Mouse (Mus musculus): ENCODE data around the gene Kng1. TPM values are rescaled to one million over a fixed set of nuclear protein-coding genes. Genes with fewer than 3 reads are reported as not detected.
"Not testable (repeated sequence)": the region's sequence is repeated elsewhere in the genome, so short reads cannot be mapped to it uniquely, and the experiment has no call there.

Kng1 gene
- polyA plus RNA-seq (2015; fragmentation: Nextera tagmentation; extraction: Ambion mirVana): 0.16 TPM in 1 of 2 replicates, not detected in the other

GRCm38 (mm10) chr16:23057668-23058447 lies at the start of gene Kng1:
Gene Kng1 (plus strand): TSS chr16:23057865.
- H3K36me3 ChIP-seq; H3K4me2 ChIP-seq (replicated peaks); H3K27me3 ChIP-seq; H3K27ac ChIP-seq; H3K4me3 ChIP-seq (replicated peaks); H3K9me3 ChIP-seq; ATAC-seq; H3K9ac ChIP-seq (replicated peaks); H3K4me1 ChIP-seq (replicated peaks): not testable (repeated sequence)
- 91% methylated on average over 1 of the region's 1 CpGs for WGBS

GRCm38 (mm10) chr16:23013786-23014185 lies 43.9 kb upstream of the Kng1 start:
- H3K9me3 ChIP-seq; ATAC-seq; H3K4me1 ChIP-seq (replicated peaks); H3K36me3 ChIP-seq; H3K9ac ChIP-seq (replicated peaks); H3K4me3 ChIP-seq (replicated peaks); H3K27ac ChIP-seq; H3K27me3 ChIP-seq; H3K4me2 ChIP-seq (replicated peaks): not testable (repeated sequence)
- WGBS: 91% methylated on average over 2 of the region's 2 CpGs

DNA sequence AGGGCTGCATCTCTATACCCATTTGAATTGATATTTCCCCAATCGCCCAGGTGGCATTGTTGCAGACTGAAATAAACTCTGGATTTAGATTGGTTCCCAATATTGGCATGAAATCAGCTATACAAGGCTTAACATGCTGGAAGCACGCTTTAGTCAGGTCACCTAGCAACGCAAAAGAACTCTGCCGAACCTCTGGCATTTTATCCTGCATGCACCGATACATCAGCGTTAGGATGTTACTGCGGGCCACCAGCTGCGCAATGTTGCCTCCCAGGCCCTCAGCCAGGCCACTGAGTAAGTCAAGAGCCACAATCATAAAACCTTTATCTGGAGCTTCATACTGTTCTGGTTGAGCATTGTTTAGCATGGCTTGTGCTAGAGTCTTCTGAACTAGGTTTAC lies 43.0 kb upstream of the Kng1 start:
- not testable (repeated sequence) for ATAC-seq; H3K4me3 ChIP-seq (replicated peaks); H3K9ac ChIP-seq (replicated peaks); H3K27ac ChIP-seq; H3K4me1 ChIP-seq (replicated peaks); H3K4me2 ChIP-seq (replicated peaks); H3K9me3 ChIP-seq; H3K36me3 ChIP-seq; H3K27me3 ChIP-seq
- WGBS: 56% methylated on average over 8 of the region's 8 CpGs

DNA sequence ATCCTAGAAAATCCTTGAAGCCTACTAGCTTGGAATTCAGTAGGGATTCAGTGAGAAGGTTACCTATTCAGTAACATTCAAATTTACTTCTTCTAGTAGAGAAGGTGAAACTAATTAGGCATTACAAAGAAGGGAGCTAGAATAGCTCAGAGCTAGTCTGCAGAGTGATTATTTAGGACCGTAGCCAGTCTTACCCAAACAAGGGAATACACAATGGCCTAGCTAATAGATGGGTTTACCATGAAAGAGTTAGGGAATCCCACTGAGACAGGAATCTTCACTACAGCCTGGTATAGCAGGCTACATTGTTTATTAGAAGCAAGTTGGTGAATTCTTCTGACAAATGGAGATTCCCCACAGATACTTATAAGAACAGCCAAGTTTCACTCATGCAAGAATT lies 37.1 kb upstream of the Kng1 start:
- H3K4me1 ChIP-seq (replicated peaks); H3K9ac ChIP-seq (replicated peaks); ATAC-seq; H3K4me2 ChIP-seq (replicated peaks); H3K9me3 ChIP-seq; H3K4me3 ChIP-seq (replicated peaks); H3K36me3 ChIP-seq; H3K27me3 ChIP-seq; H3K27ac ChIP-seq: not testable (repeated sequence)
- WGBS: 6% methylated on average over 1 of the region's 1 CpGs

- ATAC-seq: no peak
- H3K4me2 ChIP-seq (replicated peaks): no peak overlapping the region
- 36% methylated on average over 6 of the region's 6 CpGs for WGBS
- H3K27me3 ChIP-seq: no peaks in the 10 kb centered on the region
- H3K4me1 ChIP-seq (replicated peaks): peaks cover 9% of the 10 kb centered on the region
- no peak overlapping the region for H3K27ac ChIP-seq
- no peaks in the 10 kb centered on the region for H3K9me3 ChIP-seq
- no peaks in the 10 kb centered on the region for H3K36me3 ChIP-seq
- no peak overlapping the region for H3K4me3 ChIP-seq (replicated peaks)
- no peak overlapping the region for H3K9ac ChIP-seq (replicated peaks)
These were observed 32.6 kb upstream of the Kng1 start for GRCm38 (mm10) chr16:23025111-23025510.

- no peaks in the 10 kb centered on the region for H3K36me3 ChIP-seq
- no peaks in the 10 kb centered on the region for H3K27me3 ChIP-seq
- no peak overlapping the region for H3K27ac ChIP-seq
- no peak overlapping the region for H3K4me2 ChIP-seq (replicated peaks)
- H3K4me1 ChIP-seq (replicated peaks): no peaks in the 10 kb centered on the region
- H3K4me3 ChIP-seq (replicated peaks): no peak overlapping the region
- no peak for ATAC-seq
- no peaks in the 10 kb centered on the region for H3K9me3 ChIP-seq
- no peak overlapping the region for H3K9ac ChIP-seq (replicated peaks)
These were observed 31.1 kb upstream of the Kng1 start for GRCm38 (mm10) chr16:23026582-23026981.

- not testable (repeated sequence) for H3K9me3 ChIP-seq; H3K9ac ChIP-seq (replicated peaks); H3K36me3 ChIP-seq; H3K4me2 ChIP-seq (replicated peaks); H3K4me1 ChIP-seq (replicated peaks); H3K27ac ChIP-seq; ATAC-seq; H3K27me3 ChIP-seq; H3K4me3 ChIP-seq (replicated peaks)
- WGBS: 63% methylated on average over 3 of the region's 3 CpGs
These were observed 30.3 kb upstream of the Kng1 start for GRCm38 (mm10) chr16:23027341-23027740.

GRCm38 (mm10) chr16:23028966-23029600 lies 28.6 kb upstream of the Kng1 start, which contains the start of gene Kng2:
Gene Kng2 (minus strand): TSS chr16:23029482.
- 94% methylated on average over 3 of the region's 3 CpGs for WGBS
- H3K36me3 ChIP-seq; H3K27me3 ChIP-seq; H3K4me2 ChIP-seq (replicated peaks); H3K9me3 ChIP-seq; H3K4me3 ChIP-seq (replicated peaks); H3K4me1 ChIP-seq (replicated peaks); H3K9ac ChIP-seq (replicated peaks); H3K27ac ChIP-seq; ATAC-seq: not testable (repeated sequence)

GRCm38 (mm10) chr16:23030673-23031435 lies 26.8 kb upstream of the Kng1 start:
- ATAC-seq: no peak
- no peaks in the 10 kb centered on the region for H3K4me1 ChIP-seq (replicated peaks)
- H3K27me3 ChIP-seq: no peaks in the 10 kb centered on the region
- H3K9me3 ChIP-seq: no peaks in the 10 kb centered on the region
- H3K4me3 ChIP-seq (replicated peaks): no peak overlapping the region
- no peaks in the 10 kb centered on the region for H3K36me3 ChIP-seq
- 91% methylated on average over 5 of the region's 5 CpGs for WGBS
- H3K27ac ChIP-seq: no peak overlapping the region
- H3K4me2 ChIP-seq (replicated peaks): no peak overlapping the region
- H3K9ac ChIP-seq (replicated peaks): no peak overlapping the region

- no peak overlapping the region for H3K4me2 ChIP-seq (replicated peaks)
- H3K27ac ChIP-seq: no peak overlapping the region
- no peaks in the 10 kb centered on the region for H3K27me3 ChIP-seq
- no peaks in the 10 kb centered on the region for H3K9me3 ChIP-seq
- no peaks in the 10 kb centered on the region for H3K4me1 ChIP-seq (replicated peaks)
- H3K4me3 ChIP-seq (replicated peaks): no peak overlapping the region
- H3K36me3 ChIP-seq: no peaks in the 10 kb centered on the region
- WGBS: 93% methylated on average over 4 of the region's 4 CpGs
- no peak for ATAC-seq
- H3K9ac ChIP-seq (replicated peaks): no peak overlapping the region
These were observed 24.0 kb upstream of the Kng1 start for GRCm38 (mm10) chr16:23033673-23034072.

DNA sequence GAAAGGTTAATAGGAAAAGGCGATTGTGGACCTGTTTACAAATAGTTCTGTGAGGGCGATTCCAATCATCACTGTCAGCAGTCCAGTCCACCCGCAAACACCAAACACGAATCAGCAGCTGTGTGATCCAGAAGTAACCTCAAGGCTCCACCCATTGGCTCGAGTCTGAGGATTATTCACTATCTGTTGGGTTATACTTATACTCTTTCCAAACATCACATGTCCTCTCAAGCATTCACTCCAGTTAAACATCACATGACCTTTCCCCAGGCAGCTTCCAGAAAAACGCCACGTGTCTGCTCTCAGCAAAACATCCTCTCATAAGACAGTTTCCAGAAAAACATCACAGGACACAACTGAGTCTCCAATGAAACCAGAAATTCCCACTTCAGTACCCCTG lies 19.9 kb upstream of the Kng1 start:
- no peaks in the 10 kb centered on the region for H3K4me1 ChIP-seq (replicated peaks)
- no peak for ATAC-seq
- 87% methylated on average over 7 of the region's 7 CpGs for WGBS
- no peaks in the 10 kb centered on the region for H3K36me3 ChIP-seq
- H3K9ac ChIP-seq (replicated peaks): no peak overlapping the region
- H3K4me3 ChIP-seq (replicated peaks): no peak overlapping the region
- H3K27ac ChIP-seq: no peak overlapping the region
- no peaks in the 10 kb centered on the region for H3K9me3 ChIP-seq
- H3K4me2 ChIP-seq (replicated peaks): no peak overlapping the region
- no peaks in the 10 kb centered on the region for H3K27me3 ChIP-seq

GRCm38 (mm10) chr16:23039281-23039680 lies 18.4 kb upstream of the Kng1 start:
- no peaks in the 10 kb centered on the region for H3K27me3 ChIP-seq
- no peak for ATAC-seq
- WGBS: 93% methylated on average over 4 of the region's 4 CpGs

More at GRCm38 (mm10) chr16:23039281-23039680, 18.4 kb upstream of the Kng1 start:
- Histone ChIP-seq H3K36me3 (no peaks in the 10 kb centered on the region), H3K9ac (replicated peaks) (no peak overlapping the region), H3K4me3 (replicated peaks) (no peak overlapping the region), H3K9me3 (no peaks in the 10 kb centered on the region), H3K4me2 (replicated peaks) (no peak overlapping the region), H3K4me1 (replicated peaks) (no peaks in the 10 kb centered on the region), H3K27ac (no peak overlapping the region)
